Mouse (Mus musculus): Measurements from ENCODE around the gene Gca. TPM values are rescaled to one million over a fixed set of nuclear protein-coding genes. Genes with fewer than 3 reads are reported as not detected.

Gene Gca
- polyA plus RNA-seq, 1 experiment from 2014 or later: 5.1 TPM

DNA sequence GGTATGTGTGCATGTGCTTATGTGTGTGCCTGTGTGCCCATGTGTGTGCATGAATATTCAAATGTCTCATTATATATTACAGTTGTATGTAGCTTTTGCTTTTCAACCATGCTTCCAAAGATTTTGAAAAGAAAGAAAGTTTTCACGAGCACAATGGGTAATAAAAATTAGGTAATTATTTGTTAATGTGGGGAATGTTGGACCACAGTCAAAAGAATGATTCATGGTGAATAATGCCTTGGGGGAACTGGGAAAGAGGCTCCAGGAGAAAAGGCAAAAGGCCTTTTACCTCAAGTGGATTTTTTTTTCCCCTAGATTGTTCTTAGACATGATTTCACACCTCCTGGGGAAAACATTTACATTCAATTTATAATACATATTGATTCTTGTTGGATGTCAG, 61.9 kb downstream of the Gca start:
- H3K27me3 ChIP-seq (ENCODE audit: control insufficient read depth, insufficient read depth, low read length): no peaks in the 10 kb centered on the region
- H3K4me2 ChIP-seq (replicated peaks; ENCODE audit: low read depth): no peak overlapping the region
- H3K9me3 ChIP-seq (ENCODE audit: control insufficient read depth, low read length): no peaks in the 10 kb centered on the region
- 20% methylated on average over 1 of the region's 1 CpGs for WGBS
- H3K4me1 ChIP-seq (replicated peaks; ENCODE audit: control insufficient read depth, insufficient read depth): no peaks in the 10 kb centered on the region
- no peak for DNase-seq (ENCODE audit: low spot score)
- H3K4me3 ChIP-seq (ENCODE audit: low read depth, low read length): no peak overlapping the region
- no peak for ATAC-seq (ENCODE audit: low FRiP score, low TSS enrichment)
- no peak overlapping the region for H3K9ac ChIP-seq (ENCODE audit: low read length)
- TF ChIP-seq CTCF (IDR thresholded peaks at IDR 0.05; ENCODE audit: low read depth) (no peak), EP300 (optimal IDR thresholded peaks at IDR 0.05) (no peak)
- H3K36me3 ChIP-seq (ENCODE audit: control insufficient read depth, insufficient read depth, low read length): no peaks in the 10 kb centered on the region
- H3K27ac ChIP-seq (replicated peaks): no peak overlapping the region

DNA sequence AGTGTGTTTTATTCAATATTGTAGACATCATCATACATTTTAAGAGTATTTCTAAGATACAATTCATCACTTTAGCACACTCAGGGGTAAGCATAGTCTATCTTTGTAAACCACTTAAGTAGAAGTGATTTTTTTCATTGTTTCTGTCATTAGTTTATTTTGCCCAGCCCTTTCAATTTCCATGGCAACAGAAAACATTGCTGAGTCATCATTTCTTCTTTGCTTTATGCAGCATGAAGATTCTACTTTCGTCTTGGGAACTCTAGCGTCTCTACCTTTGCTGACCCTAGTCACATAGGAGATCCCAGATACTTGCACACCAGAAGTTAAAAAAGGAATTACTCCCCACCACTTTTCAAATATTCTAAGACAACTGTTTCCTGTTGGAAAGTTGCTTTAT, 63.6 kb downstream of the Gca start:
- WGBS: 86% methylated on average over 2 of the region's 2 CpGs

DNA sequence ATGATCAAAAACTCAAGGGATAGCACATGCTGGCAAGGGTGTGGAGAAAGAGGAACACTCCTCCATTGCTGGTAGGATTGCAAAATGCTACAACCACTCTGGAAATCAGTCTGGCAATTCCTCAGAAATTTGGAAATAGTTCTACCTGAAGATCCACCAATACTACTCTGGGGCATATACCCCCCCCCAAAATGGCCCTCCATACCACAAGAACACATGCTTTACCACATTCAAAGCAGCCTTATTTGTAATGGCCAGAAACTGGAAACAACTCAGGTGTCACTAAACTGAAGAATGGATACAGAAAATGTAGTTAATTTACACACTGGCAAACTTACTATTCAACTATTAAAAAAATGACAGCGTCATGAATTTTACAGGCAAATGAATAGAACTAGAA, 66.6 kb downstream of the Gca start:
- no peaks in the 10 kb centered on the region for H3K9me3 ChIP-seq (ENCODE audit: control insufficient read depth, low read length)
- WGBS: 80% methylated on average over 1 of the region's 1 CpGs
- no peak overlapping the region for H3K4me3 ChIP-seq (ENCODE audit: low read depth, low read length)
- ATAC-seq (ENCODE audit: low FRiP score, low TSS enrichment) (no peak), DNase-seq (ENCODE audit: low spot score) (no peak)
- no peaks in the 10 kb centered on the region for H3K4me1 ChIP-seq (replicated peaks; ENCODE audit: control insufficient read depth, insufficient read depth)
- no peak overlapping the region for H3K9ac ChIP-seq (ENCODE audit: low read length)
- TF ChIP-seq EP300 (optimal IDR thresholded peaks at IDR 0.05) (no peak), CTCF (IDR thresholded peaks at IDR 0.05; ENCODE audit: low read depth) (no peak)
- H3K27ac ChIP-seq (replicated peaks): no peak overlapping the region
- H3K4me2 ChIP-seq (replicated peaks; ENCODE audit: low read depth): no peak overlapping the region
- no peaks in the 10 kb centered on the region for H3K36me3 ChIP-seq (ENCODE audit: control insufficient read depth, insufficient read depth, low read length)
- no peaks in the 10 kb centered on the region for H3K27me3 ChIP-seq (ENCODE audit: control insufficient read depth, insufficient read depth, low read length)

More for the DNA sequence above, 63.6 kb downstream of the Gca start:
- Histone ChIP-seq H3K36me3 (ENCODE audit: control insufficient read depth, insufficient read depth, low read length) (no peaks in the 10 kb centered on the region), H3K4me1 (replicated peaks; ENCODE audit: control insufficient read depth, insufficient read depth) (no peaks in the 10 kb centered on the region), H3K27ac (replicated peaks) (no peak overlapping the region), H3K27me3 (ENCODE audit: control insufficient read depth, insufficient read depth, low read length) (no peaks in the 10 kb centered on the region), H3K9me3 (ENCODE audit: control insufficient read depth, low read length) (no peaks in the 10 kb centered on the region), H3K4me3 (ENCODE audit: low read depth, low read length) (no peak overlapping the region), H3K9ac (ENCODE audit: low read length) (no peak overlapping the region), H3K4me2 (replicated peaks; ENCODE audit: low read depth) (no peak overlapping the region)
- ATAC-seq (ENCODE audit: low FRiP score, low TSS enrichment) (no peak), DNase-seq (ENCODE audit: low spot score) (no peak)
- TF ChIP-seq CTCF (IDR thresholded peaks at IDR 0.05; ENCODE audit: low read depth) (no peak), EP300 (optimal IDR thresholded peaks at IDR 0.05) (no peak)

DNA sequence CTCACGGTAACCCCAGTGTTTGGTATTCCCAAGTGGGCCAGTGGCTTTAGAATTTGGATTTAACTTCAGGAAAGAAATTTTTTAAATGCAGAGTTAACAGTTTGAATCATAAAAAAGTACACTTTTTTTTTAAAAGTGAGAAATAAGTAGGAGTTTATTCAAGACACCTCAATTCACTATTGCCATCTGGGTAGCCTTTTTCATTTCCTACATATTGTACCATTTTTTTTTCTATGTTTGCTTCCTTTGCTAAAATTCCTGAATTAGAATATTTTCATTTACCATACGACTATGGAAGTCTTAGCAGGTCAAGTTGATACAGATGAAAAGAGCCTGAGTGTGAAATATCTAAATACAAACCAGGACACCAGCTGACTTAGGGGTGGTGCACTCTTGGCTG, 79.0 kb downstream of the Gca start:
- no peak for ATAC-seq (ENCODE audit: low FRiP score, low TSS enrichment)
- no peaks in the 10 kb centered on the region for H3K36me3 ChIP-seq (ENCODE audit: control insufficient read depth, insufficient read depth, low read length)
- H3K9me3 ChIP-seq (ENCODE audit: control insufficient read depth, low read length): no peaks in the 10 kb centered on the region

More for the DNA sequence above, 79.0 kb downstream of the Gca start:
- Histone ChIP-seq H3K4me3 (ENCODE audit: low read depth, low read length) (no peak overlapping the region), H3K4me2 (replicated peaks; ENCODE audit: low read depth) (no peak overlapping the region), H3K9ac (ENCODE audit: low read length) (no peak overlapping the region), H3K4me1 (replicated peaks; ENCODE audit: control insufficient read depth, insufficient read depth) (no peaks in the 10 kb centered on the region), H3K27ac (replicated peaks) (no peak overlapping the region), H3K27me3 (ENCODE audit: control insufficient read depth, insufficient read depth, low read length) (no peaks in the 10 kb centered on the region)
- WGBS: 74% methylated on average over 2 of the region's 2 CpGs
- no peak for DNase-seq (ENCODE audit: low spot score)
- TF ChIP-seq EP300 (optimal IDR thresholded peaks at IDR 0.05) (no peak), CTCF (IDR thresholded peaks at IDR 0.05; ENCODE audit: low read depth) (no peak)

Other genes with a start within 250 kb of the Gca start
- 11.8 and 12.5 TPM in 2 replicates for gene Gcg, start 180.6 kb upstream of the Gca start, polyA plus RNA-seq (2015; fragmentation: Nextera tagmentation; extraction: Ambion mirVana)
- gene Fap, start 90.2 kb upstream of the Gca start, polyA plus RNA-seq (2015; fragmentation: Nextera tagmentation; extraction: Ambion mirVana): 2.3 and 4.0 TPM in 2 replicates
- gene Ifih1, start 18.0 kb upstream of the Gca start, polyA plus RNA-seq (2015; fragmentation: Nextera tagmentation; extraction: Ambion mirVana): 4.3 and 4.9 TPM in 2 replicates

Measured in stomach, postnatal 0 days (tissue).